Mouse (Mus musculus) liver, postnatal 0 days (tissue): ENCODE measurements around the gene Hoxc4.

Experiments
- CTCF ChIP-seq: sonication (generic); IDR thresholded peaks from 2 replicates; pipeline ENCODE4 v1.5.1; 2016; ENCODE audit warnings: antibody characterized with exemption, low read depth
- EP300 ChIP-seq: IDR thresholded peaks from 2 replicates; pipeline ENCODE4 v1.6.1; 2016; ENCODE audit warnings: antibody characterized with exemption, low read depth, mild to moderate bottlenecking

DNA sequence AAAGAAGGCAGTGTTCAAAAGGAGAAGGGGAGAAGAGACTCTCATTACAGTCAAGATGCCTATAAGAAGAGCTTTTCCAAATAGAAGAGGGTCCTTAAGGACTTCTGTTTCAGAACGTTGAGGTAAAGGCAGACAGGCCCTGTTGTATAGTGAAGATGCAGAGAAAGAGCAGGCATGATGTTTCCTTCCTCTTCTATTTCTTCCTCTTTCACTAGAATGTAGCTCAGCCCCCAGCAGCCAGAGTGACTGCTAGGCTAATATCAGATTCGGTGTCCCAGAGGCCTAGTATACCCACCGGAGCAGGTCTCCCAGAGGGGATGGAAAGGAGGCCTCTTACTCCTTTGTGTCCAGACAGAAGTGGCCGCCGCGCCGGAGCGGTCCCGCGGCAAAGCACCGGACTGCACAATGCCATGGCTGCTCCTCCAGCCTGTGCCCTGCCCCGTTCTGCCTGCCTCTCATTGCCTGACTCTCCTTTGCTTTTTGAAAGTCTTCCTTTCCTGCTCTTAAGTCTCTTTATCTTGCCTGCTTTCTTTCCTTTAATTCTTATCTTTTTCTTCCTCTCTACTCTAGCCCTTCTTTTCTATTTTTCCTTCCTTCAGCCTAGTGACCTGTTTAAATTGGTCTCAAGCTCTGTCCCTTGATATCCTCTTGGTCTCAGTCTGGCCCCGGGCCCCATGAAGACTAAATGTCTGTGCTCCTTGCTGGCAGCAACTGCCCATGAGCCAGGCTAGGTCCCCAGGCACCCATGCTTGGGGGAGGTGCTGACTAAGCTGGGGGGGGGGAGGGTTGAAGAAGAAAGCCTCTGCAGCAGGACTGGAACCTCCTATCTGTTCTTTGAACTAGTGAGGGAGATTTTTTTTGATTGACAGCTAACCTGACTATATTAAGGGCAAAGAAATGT, 39.9 kb upstream of the Hoxc4 start:
- TF ChIP-seq CTCF: no peak
- TF ChIP-seq EP300: no peak
